Mouse (Mus musculus) lung, postnatal 14 days (tissue): Measurements from ENCODE around the gene Fam25c.
"Not testable (repeated sequence)": the region's sequence is repeated elsewhere in the genome, so short reads cannot be mapped to it uniquely, and the experiment has no call there.

Experiments
- DNase-seq: peaks from one replicate; pipeline ENCODE4 v3.0.0; 2021

The Fam25c gene

DNA sequence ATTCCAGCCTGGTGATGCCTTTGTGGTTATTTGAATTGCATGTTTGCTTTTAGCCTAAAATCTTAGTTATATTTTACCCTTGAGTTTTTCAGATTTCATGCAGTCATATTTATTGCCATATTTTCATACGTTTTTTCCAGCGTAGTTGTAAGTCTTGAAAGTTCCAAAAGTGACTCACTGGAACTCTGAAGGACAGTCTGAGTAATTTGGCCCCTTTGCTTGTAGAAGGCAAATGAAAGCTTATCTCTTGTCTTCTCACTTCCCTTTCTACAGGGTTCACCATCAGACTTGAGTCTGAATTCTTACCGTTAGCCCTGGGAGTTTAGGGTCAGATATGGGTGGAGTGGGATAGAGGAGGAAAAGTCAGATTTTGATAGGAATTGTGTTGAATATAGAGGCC is 28.6 kb downstream of the Fam25c start:
- no peak for DNase-seq

DNA sequence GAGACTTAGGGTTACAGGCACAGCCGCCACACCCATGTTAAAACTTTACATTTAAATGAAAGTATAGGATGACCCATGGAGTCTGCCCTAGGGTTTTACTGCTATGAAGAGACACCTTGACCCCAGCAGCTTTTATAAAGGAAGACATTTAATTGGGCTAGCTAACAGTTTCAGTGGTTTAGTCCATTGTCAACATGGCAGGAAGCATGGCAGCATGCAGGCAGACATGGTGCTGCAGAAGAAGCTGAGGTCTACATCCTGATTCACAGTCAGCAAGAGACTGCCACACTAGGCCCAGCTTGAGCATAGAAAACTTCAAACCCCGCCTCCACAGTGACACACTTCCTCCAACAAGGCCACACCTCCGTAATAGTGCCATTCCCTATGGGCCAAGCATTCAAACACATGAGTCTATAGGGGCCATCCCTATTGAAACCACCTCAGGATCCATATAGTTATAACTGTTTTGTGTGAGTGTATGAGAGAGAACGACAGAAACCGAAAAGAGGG is 31.6 kb downstream of the Fam25c start:
- no peak for DNase-seq

GRCm38 (mm10) chr14:34318113-34318512 is 37.1 kb downstream of the Fam25c start:
- DNase-seq, result no peak

DNA sequence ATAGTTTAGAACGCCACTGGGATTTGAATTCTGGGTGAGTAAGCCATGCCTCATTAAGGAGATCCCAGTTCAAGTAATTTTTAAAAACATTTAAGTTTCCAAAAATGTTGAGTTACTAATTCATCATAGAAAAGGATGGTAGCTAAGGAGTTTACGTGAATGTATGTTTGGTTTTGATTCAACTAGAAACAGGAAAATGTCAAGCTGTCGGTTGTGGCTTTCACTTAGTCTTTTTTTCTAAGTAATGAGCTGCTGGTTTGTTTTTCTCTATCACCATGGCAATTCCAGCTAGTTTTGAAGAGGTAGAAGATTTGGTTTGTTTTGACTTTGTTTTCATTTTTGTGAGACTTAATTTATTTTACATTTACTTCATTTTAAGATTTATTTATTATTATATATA is 37.8 kb downstream of the Fam25c start:
- no peak for DNase-seq

DNA sequence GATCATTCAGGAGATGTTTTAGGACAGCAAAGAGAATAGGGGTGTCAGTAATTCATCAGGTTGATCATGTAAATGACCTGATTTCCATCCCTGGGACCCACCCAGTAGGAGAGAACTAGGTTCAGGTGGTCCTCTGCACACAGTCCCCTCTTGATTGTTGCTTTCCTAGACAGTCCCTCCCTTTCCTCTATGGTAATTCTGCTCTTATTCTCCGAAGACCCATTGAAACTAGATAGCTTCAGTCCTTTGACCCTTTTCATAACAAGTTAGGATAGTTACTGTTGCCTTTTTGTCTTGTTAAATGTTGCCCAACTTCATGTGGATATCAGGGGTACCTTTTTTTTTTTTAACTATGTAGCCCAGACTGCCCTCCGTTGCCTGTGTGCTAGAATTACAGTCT is 38.9 kb downstream of the Fam25c start:
- no peak for DNase-seq

- no peak for DNase-seq
Measured at GRCm38 (mm10) chr14:34314796-34315195, 40.4 kb downstream of the Fam25c start.

- not testable (repeated sequence) for DNase-seq
Measured at GRCm38 (mm10) chr14:34314383-34314782, 40.9 kb downstream of the Fam25c start.

GRCm38 (mm10) chr14:34313612-34314011 is 41.6 kb downstream of the Fam25c start:
- no peak for DNase-seq

DNA sequence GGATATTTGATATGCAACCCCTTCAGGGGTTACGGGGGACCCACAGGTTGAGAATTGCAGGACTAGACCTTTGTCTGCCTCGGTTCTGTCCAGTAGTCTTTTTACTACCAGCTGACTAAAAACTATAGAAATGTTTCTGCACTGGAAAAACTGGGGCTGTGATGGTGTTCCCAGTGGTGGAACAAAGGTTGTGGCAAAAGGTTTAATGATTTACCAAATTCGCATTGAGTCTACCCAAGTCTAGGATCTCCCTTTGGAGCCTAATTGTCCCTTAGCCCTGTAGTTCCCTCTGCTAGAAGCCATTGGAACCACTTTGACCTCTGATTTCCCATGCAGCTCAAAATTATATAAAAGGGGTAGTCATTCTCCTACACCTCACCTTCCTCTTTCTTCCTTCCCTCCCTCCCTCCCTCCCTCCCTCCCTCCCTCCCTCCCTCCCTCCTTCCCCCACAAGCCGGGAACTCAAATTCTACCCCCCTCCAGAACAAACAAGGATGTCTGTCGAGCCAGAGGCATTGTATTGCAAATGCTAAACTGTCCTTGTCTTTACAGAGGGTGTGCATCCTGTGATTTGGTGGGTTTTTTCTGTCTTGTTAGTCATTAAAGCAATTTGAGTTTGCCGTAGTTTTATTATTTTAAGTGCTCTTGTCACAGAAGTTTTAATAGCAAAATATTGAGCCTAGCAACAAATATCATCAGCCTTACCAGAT is 42.7 kb downstream of the Fam25c start:
- no peak for DNase-seq

DNA sequence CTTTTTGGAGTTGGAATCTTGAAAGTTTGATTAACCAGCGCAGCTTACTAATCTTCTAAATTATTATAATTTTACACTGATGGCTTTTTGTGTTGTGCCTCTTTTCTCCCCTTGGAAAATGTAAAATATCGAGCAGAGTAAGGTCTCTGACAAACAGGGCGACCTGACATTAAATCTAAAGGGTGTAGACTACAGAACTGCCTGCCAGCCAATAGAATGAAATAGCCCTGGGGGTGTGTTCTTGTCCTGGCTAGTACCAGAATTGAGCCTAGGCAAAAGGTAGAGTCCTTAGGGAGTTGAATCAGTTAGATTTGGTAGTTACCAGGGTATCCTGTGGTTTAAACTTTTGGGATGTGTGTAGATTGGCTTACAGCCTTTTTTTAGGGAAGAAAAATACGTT is 43.5 kb downstream of the Fam25c start:
- DNase-seq, result no peak

DNA sequence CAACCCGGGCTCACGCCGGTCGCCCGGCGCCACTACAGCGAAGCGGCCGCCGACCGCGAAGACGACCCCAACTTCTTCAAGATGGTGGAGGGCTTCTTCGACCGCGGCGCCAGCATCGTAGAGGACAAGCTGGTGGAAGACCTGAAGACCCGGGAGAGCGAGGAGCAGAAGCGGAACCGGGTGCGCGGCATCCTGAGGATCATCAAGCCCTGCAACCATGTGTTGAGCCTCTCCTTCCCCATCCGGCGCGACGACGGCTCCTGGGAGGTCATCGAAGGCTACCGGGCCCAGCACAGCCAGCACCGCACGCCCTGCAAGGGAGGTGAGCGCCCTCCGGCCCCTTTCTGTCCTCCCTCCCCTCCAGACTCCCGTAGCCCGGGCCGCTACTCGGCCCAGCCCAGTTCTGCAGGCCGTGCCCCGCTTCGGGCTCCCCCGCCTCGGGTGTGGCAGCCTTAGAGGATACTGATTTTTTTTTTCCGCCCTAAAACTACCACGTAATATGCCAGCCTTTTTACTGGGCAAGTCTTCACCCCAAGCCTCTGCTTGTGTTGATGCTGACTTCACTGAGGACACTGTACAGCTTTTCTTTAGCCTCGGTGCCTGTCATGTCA is 44.1 kb downstream of the Fam25c start:
- peak; percentile 51 for DNase-seq

DNA sequence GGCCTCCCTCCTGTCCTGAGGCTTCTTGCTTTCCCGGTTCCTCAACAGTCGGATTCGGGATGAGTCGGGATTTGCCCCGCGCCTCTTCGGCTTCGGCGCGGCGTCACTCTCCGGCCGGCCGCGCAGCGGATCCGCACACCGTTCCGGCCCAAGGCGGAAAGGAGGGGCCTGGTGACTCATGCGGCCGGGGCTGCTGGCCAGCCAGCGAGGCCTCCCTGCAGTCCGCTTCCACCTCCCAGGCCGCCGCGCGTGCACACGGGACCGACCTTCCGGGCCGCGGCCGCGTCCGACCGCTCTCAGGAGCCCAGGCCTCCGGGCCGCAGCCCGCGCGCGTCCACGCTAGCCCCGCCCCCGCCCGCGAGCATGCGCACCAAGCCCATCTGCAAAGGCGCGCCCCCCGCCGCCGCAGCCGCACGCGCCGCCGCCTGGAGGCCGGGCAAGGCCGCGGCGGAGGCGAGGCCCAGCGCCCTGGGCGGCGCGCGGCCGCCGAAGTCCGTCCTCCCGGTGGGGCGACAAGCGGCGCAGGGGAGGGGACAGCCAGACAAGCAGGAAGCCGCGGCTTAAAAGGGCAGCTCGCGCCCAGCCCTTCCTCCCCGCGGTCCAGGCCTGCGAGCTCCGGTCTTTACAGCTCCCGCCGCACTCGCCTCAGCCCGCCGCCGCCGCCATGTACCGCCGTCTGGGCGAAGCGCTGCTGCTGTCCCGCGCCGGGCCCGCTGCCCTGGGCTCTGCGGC is 44.8 kb downstream of the Fam25c start, which contains the start of the genes Shld2 and Glud1:
Gene Shld2, minus strand, starts transcription at position 260 of the 732 bp plus-strand sequence.
Gene Glud1, plus strand, starts transcription at position 494 of the 732 bp plus-strand sequence.
- DNase-seq, result peak; percentile 96

- no peak for DNase-seq
Measured at GRCm38 (mm10) chr14:34309907-34310233, 45.4 kb downstream of the Fam25c start.

DNA sequence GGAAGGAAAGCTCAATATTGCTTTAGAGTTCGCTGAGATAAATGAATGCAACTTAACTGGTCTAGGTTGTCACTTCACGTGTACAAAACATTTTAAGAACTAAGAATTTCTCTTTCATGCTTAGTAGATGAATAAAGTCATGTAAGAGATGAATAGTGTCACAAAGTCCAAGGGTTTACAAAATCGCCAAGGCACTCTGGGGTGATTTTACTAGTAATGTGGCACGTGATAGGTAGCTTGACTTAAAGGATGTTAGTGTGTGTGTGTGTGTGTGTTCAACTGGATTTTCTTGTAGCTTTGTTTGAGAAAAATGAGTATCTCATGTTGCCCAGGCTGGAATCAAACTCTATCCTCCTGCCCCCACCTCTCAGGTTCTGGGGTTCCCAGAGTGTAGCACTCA is 46.0 kb downstream of the Fam25c start:
- DNase-seq, result no peak

GRCm38 (mm10) chr14:34303265-34303680 is 52.0 kb downstream of the Fam25c start:
- DNase-seq, result no peak

- DNase-seq, result no peak
Measured at GRCm38 (mm10) chr14:34302681-34303242, 52.5 kb downstream of the Fam25c start.
